Mouse (Mus musculus): ENCODE measurements around the gene Acss2. TPM values are rescaled to one million over a fixed set of nuclear protein-coding genes. Genes with fewer than 3 reads are reported as not detected.

The Acss2 gene
- polyA plus RNA-seq, 1 experiment from 2014 or later, result 9.8 TPM

DNA sequence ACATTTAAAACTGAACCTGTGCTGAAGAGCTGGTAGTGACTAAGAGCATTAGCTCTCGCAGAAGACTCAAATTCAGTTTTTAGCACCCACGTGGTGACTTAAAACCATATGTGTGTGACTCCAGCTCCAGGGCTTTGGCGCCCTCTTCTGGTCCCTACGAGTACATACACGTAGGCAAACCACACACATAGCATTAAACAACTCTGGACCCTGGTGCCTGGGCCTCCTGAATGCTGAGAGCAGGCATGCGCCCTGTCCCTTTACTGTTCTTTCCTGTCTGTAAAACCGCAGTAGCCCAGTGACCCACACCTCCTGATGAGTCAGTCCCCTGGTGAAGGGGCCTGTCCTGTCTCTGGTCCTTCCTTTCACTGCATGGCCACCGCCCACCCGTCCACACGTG is 107.0 kb downstream of the Acss2 start:
- Histone ChIP-seq H3K27me3 (peaks cover 61% of the 10 kb centered on the region), H3K4me1 (peaks cover 8% of the 10 kb centered on the region), H3K9me3 (no peaks in the 10 kb centered on the region), H3K4me2 (no peak overlapping the region), H3K27ac (no peak overlapping the region), H3K36me3 (no peaks in the 10 kb centered on the region), H3K9ac (no peak overlapping the region), H3K4me3 (no peak overlapping the region)
- 31% methylated on average over 10 of the region's 10 CpGs for WGBS
- no peak for ATAC-seq (ENCODE audit: borderline replicate concordance, extremely low read depth, low FRiP score, low TSS enrichment)

DNA sequence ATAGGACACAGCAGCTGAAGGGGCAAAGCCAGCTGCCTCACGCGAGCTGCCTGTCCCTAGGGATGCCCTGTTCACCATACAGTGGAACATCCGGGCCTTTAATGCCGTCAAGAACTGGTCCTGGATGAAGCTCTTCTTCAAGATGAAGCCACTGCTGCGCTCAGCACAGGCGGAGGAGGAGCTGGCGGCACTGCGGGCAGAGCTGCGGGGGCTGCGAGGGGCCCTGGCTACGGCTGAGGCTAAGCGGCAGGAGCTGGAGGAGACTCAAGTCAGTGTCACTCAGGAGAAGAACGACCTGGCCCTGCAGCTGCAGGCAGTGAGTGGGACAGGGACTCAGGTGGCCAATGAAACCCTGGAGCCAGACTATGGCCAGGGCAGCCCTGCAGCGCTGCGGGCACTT is 108.5 kb downstream of the Acss2 start:
- H3K27ac ChIP-seq, result no peak overlapping the region
- H3K4me3 ChIP-seq, result no peak overlapping the region
- no peak overlapping the region for H3K4me2 ChIP-seq
- ATAC-seq (ENCODE audit: borderline replicate concordance, extremely low read depth, low FRiP score, low TSS enrichment), result no peak
- peaks cover 70% of the 10 kb centered on the region for H3K27me3 ChIP-seq
- no peaks in the 10 kb centered on the region for H3K9me3 ChIP-seq
- no peak overlapping the region for H3K9ac ChIP-seq
- 46% methylated on average over 15 of the region's 15 CpGs for WGBS
- no peaks in the 10 kb centered on the region for H3K36me3 ChIP-seq
- H3K4me1 ChIP-seq, result peaks cover 10% of the 10 kb centered on the region

DNA sequence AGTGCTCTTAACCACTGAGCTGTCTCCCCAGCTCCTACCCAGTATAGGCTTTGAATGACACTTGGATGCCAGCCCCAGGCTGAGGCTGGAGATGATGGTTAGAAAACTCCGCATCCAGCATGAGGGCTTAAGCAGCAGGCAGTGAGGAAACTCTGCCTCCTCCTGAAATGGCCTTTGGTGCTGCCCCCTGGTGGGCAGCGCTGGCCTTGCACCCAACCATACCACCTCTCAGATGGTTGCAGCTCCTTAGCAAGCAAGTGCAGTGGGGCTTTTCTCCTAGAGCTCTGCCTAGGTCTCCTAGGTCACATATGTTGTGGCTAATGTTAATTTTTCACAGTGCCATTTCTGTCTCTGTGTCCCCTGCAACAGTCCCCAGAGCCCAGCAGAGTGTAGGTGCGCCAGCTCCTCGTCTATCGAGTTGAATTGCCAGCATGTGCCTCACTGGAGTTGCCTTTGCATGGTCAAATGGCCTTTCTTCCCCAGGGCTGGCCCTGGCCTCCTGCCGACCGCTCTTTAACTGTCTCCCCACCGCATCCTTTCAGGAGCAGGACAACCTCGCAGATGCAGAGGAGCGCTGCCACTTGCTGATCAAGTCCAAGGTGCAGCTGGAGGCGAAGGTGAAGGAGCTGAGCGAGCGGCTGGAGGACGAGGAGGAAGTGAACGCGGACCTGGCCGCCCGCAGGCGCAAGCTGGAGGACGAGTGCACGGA is 109.4 kb downstream of the Acss2 start:
- H3K27me3 ChIP-seq, result peaks cover 74% of the 10 kb centered on the region

DNA sequence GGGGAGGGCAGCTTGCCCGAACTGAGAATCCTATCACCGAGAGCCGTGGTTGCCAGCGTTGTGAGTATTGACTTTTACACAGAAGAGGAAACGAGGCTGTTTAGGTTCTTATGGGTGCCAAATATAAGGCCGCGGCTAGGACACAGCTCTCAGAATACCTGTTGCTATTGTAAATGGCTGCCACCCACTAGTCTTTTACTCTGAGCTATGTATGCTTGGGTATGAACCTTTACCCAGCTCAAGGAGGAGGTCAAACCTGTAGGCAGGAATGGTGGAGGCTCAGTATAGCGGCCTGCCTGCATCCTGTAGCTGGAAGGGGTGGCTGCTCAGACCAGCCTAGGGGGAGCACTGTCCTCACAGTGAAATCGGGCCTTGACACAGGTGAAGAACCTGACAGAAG is 110.4 kb downstream of the Acss2 start:
- H3K4me1 ChIP-seq, result peaks cover 10% of the 10 kb centered on the region
- peaks cover 73% of the 10 kb centered on the region for H3K27me3 ChIP-seq
- no peak for ATAC-seq (ENCODE audit: borderline replicate concordance, extremely low read depth, low FRiP score, low TSS enrichment)
- 76% methylated on average over 9 of the region's 9 CpGs for WGBS
- H3K4me3 ChIP-seq, result no peak overlapping the region
- H3K9me3 ChIP-seq, result no peaks in the 10 kb centered on the region
- H3K36me3 ChIP-seq, result no peaks in the 10 kb centered on the region; the same call in 1 of the 2 replicates
- no peak overlapping the region for H3K4me2 ChIP-seq
- no peak overlapping the region for H3K27ac ChIP-seq
- H3K9ac ChIP-seq, result no peak overlapping the region

More for the DNA sequence above, 109.4 kb downstream of the Acss2 start:
- H3K4me2 ChIP-seq, result no peak overlapping the region
- no peak overlapping the region for H3K4me3 ChIP-seq
- peaks cover 10% of the 10 kb centered on the region for H3K4me1 ChIP-seq
- WGBS, result 56% methylated on average over 21 of the region's 21 CpGs
- no peak for ATAC-seq (ENCODE audit: borderline replicate concordance, extremely low read depth, low FRiP score, low TSS enrichment)
- H3K36me3 ChIP-seq, result no peaks in the 10 kb centered on the region
- H3K9ac ChIP-seq, result no peak overlapping the region
- no peaks in the 10 kb centered on the region for H3K9me3 ChIP-seq
- no peak overlapping the region for H3K27ac ChIP-seq

DNA sequence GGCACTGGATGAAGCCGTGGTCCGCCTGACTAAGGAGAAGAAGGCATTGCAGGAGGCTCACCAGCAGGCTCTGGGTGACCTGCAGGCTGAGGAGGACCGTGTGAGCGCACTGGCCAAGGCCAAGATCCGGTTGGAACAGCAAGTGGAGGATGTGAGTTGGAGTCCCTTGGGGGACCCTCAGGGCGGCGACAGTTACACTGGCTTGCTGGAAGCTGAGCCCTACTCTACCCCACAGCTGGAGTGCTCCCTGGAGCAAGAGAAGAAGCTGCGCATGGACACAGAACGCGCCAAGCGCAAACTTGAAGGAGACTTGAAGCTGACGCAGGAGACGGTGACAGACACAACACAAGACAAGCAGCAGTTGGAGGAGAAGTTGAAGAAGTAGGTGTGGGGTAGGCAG is 110.8 kb downstream of the Acss2 start:
- no peak overlapping the region for H3K4me2 ChIP-seq
- peaks cover under 1% of the 10 kb centered on the region; the same call in 1 of the 2 replicates for H3K36me3 ChIP-seq
- no peak for ATAC-seq (ENCODE audit: borderline replicate concordance, extremely low read depth, low FRiP score, low TSS enrichment)

DNA sequence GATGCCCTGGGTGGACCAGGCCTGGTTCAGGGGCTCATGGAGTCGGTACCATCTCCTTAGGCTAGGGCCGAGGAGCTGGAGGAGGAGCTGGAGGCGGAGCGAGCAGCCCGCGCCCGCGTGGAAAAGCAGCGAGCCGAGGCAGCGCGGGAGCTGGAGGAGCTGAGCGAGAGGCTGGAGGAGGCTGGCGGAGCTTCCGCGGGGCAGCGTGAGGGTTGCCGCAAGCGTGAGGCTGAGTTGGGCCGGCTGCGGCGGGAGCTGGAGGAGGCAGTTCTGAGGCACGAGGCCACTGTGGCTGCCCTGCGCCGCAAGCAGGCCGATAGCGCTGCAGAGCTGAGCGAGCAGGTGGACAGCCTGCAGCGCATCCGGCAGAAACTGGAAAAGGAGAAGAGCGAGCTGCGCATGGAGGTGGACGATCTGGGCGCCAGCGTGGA is 111.5 kb downstream of the Acss2 start:
- peaks cover 7% of the 10 kb centered on the region; the same call in 1 of the 2 replicates for H3K36me3 ChIP-seq
- peak; percentile 4; the same call in 1 of the 2 replicates for ATAC-seq (ENCODE audit: borderline replicate concordance, extremely low read depth, low FRiP score, low TSS enrichment)
- peak overlapping the region; percentile 59 for H3K4me2 ChIP-seq
- H3K27ac ChIP-seq, result no peak overlapping the region
- peaks cover 10% of the 10 kb centered on the region for H3K4me1 ChIP-seq
- 2% methylated on average over 34 of the region's 35 CpGs for WGBS
- H3K9me3 ChIP-seq, result no peaks in the 10 kb centered on the region
- H3K4me3 ChIP-seq, result peak overlapping the region; percentile 26
- peak overlapping the region; percentile 20; the same call in 1 of the 2 replicates for H3K9ac ChIP-seq
- H3K27me3 ChIP-seq, result peaks cover 73% of the 10 kb centered on the region

More for the DNA sequence above, 110.8 kb downstream of the Acss2 start:
- Histone ChIP-seq H3K27me3 (peaks cover 73% of the 10 kb centered on the region), H3K9ac (no peak overlapping the region), H3K4me1 (peaks cover 10% of the 10 kb centered on the region), H3K9me3 (no peaks in the 10 kb centered on the region), H3K4me3 (no peak overlapping the region), H3K27ac (no peak overlapping the region)
- 75% methylated on average over 13 of the region's 13 CpGs for WGBS

DNA sequence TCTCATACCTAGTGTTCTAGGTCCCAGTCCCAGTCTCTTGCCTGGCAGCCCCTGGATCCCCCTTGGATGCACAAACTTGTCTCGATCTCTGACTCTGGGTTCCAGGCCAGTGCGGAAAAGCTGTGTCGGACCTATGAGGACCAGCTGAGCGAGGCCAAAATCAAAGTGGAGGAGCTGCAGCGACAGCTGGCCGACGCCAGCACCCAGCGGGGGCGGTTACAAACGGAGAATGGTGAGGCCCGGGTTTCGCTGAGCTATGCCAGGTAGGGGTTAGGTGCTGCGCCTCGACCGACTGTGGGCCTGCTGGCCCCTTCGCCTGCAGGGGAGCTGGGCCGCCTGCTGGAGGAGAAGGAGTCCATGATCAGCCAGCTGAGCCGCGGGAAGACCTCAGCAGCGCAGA is 112.4 kb downstream of the Acss2 start:
- Histone ChIP-seq H3K27ac (no peak overlapping the region), H3K36me3 (peaks cover 16% of the 10 kb centered on the region), H3K4me1 (peaks cover 10% of the 10 kb centered on the region), H3K27me3 (peaks cover 68% of the 10 kb centered on the region), H3K9me3 (no peaks in the 10 kb centered on the region), H3K4me2 (no peak overlapping the region), H3K4me3 (no peak overlapping the region), H3K9ac (no peak overlapping the region)
- no peak for ATAC-seq (ENCODE audit: borderline replicate concordance, extremely low read depth, low FRiP score, low TSS enrichment)
- WGBS, result 40% methylated on average over 20 of the region's 20 CpGs

DNA sequence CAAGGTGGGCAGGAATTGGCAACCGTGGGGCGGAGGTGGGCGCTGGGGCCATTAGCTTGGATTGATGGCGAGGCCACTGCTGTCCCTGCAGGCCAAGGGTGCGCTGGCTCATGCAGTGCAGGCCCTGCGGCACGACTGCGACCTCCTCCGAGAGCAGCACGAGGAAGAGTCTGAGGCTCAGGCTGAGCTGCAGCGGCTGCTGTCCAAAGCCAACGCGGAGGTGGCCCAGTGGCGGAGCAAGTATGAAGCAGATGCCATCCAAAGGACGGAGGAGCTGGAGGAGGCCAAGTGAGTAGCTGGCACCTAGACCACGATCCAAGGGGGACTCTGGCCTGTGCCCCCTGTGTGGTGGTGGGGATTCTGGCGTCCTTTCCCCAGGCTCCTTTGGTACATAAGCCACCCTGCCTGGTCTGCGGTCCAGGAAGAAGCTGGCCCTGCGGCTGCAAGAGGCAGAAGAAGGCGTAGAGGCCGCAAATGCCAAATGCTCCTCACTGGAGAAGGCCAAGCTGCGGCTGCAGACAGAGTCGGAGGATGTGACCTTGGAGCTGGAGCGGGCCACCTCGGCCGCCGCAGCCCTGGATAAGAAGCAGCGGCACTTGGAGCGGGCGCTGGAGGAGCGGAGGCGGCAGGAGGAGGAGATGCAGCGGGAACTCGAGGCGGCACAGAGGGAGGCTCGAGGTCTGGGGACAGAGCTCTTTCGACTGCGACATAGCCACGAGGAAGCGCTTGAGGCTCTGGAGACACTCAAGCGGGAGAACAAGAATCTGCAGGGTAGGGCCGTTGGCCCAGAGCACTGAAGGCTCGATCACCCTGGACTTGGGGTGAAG is 113.1 kb downstream of the Acss2 start:
- Histone ChIP-seq H3K9me3 (no peaks in the 10 kb centered on the region), H3K4me1 (peaks cover 10% of the 10 kb centered on the region), H3K4me3 (no peak overlapping the region), H3K27ac (no peak overlapping the region), H3K4me2 (no peak overlapping the region), H3K36me3 (peaks cover 22% of the 10 kb centered on the region), H3K27me3 (peaks cover 61% of the 10 kb centered on the region), H3K9ac (no peak overlapping the region)
- 27% methylated on average over 43 of the region's 43 CpGs for WGBS
- ATAC-seq (ENCODE audit: borderline replicate concordance, extremely low read depth, low FRiP score, low TSS enrichment), result no peak

DNA sequence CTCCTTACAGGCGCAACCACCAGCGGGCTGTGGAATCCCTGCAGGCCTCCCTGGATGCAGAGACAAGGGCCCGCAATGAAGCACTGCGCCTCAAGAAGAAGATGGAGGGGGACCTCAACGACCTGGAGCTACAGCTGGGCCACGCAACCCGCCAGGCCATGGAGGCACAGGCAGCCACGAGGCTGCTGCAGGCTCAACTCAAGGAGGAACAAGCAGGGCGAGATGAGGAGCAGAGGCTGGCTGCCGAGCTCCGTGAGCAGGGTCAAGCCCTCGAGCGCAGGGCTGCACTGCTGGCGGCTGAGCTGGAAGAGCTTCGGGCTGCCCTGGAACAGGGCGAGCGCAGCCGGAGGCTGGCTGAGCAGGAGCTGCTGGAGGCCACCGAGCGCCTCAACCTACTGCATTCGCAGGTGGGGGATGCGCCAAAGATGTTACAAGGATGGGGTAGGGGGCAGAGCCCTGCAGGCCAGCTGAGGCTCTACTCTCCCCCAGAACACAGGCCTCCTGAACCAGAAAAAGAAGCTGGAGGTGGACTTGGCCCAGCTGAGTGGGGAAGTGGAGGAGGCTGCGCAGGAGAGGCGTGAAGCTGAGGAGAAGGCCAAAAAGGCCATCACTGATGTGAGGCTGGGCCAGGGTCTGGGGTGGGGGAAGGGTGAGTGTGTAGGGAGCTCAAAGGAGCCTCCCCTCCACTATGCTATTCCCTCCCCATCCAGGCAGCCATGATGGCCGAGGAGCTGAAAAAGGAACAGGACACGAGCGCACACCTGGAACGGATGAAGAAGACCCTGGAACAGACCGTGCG is 114.6 kb downstream of the Acss2 start:
- H3K36me3 ChIP-seq, result peaks cover 35% of the 10 kb centered on the region
- peaks cover 54% of the 10 kb centered on the region for H3K27me3 ChIP-seq
- 65% methylated on average over 30 of the region's 30 CpGs for WGBS
- no peak overlapping the region for H3K4me2 ChIP-seq
- no peak overlapping the region for H3K9ac ChIP-seq
- H3K27ac ChIP-seq, result no peak overlapping the region
- H3K9me3 ChIP-seq, result no peaks in the 10 kb centered on the region
- peaks cover 10% of the 10 kb centered on the region for H3K4me1 ChIP-seq
- ATAC-seq (ENCODE audit: borderline replicate concordance, extremely low read depth, low FRiP score, low TSS enrichment), result no peak
- H3K4me3 ChIP-seq, result no peak overlapping the region

DNA sequence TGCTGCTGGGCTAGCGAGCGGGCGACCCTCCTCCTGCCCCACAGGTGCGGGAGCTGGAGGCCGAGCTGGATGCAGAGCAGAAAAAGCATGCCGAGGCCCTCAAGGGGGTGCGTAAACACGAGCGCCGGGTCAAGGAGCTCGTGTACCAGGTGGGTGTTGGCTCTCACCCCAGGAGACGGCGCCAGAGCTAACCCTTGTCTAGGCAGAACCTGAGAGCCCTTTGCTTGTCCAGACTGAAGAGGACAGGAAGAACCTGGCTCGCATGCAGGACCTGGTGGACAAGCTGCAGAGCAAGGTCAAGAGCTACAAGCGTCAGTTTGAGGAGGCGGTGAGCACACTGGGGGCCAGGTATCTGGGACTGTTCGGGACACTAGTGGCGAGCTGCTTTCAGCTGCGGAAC is 115.4 kb downstream of the Acss2 start:
- Histone ChIP-seq H3K4me3 (no peak overlapping the region), H3K9me3 (no peaks in the 10 kb centered on the region), H3K9ac (no peak overlapping the region), H3K27ac (no peak overlapping the region), H3K27me3 (peaks cover 47% of the 10 kb centered on the region), H3K36me3 (peaks cover 43% of the 10 kb centered on the region), H3K4me1 (peaks cover 10% of the 10 kb centered on the region), H3K4me2 (no peak overlapping the region)
- 55% methylated on average over 19 of the region's 19 CpGs for WGBS
- ATAC-seq (ENCODE audit: borderline replicate concordance, extremely low read depth, low FRiP score, low TSS enrichment), result no peak

DNA sequence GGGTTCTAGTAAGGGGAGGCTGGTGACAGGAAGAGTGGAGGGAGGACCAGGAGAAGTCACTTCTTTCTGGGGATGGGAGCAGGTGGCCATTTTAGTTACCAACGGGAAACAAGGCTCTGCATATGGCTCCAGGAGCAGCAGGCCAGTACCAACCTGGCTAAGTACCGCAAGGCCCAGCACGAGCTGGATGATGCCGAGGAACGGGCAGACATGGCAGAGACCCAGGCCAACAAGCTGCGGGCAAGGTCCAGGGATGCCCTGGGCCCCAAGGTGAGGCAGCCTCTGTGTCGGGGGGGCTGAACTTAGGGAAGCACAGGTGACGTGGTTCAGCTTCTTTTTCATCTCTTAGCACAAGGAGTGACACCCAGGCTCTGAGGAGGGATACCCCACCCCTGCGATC is 116.0 kb downstream of the Acss2 start:
- Histone ChIP-seq H3K27ac (no peak overlapping the region), H3K4me1 (peaks cover 10% of the 10 kb centered on the region), H3K4me3 (no peak overlapping the region), H3K36me3 (peaks cover 48% of the 10 kb centered on the region), H3K27me3 (peaks cover 41% of the 10 kb centered on the region), H3K9me3 (no peaks in the 10 kb centered on the region), H3K9ac (no peak overlapping the region), H3K4me2 (no peak overlapping the region)
- no peak for ATAC-seq (ENCODE audit: borderline replicate concordance, extremely low read depth, low FRiP score, low TSS enrichment)
- WGBS, result 86% methylated on average over 9 of the region's 9 CpGs
